Mouse (Mus musculus): ENCODE data around the gene 1500009C09Rik. TPM values are rescaled to one million over a fixed set of nuclear protein-coding genes. Genes with fewer than 3 reads are reported as not detected.

1500009C09Rik gene
- polyA plus RNA-seq, 1 experiment = 0.06 TPM

DNA sequence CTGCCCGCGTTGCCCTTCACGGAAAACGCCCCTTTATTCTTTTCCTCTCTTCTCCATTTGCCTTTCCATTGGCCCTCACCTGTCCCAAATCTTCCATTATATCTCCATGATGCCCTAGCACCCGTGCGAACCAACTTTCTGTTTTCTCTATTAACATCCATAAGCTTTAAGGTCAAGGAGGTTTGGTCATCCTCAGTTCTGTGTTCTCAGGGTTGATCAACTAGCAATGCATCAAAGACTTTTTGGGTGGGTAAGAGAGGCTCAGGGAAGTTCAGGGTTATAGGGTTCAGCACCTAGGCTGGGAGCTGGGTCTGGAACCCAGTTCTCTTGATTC lies 22.4 kb downstream of the 1500009C09Rik start, which contains the start of gene Sept3:
TSS of gene Sept3 (plus strand) at position 301 of the 334 bp plus-strand sequence.
- TF ChIP-seq GATA1 (IDR thresholded peaks at IDR 0.05; ENCODE audit: borderline replicate concordance, low read length) = no peak
- no peak for TF ChIP-seq FLI1 (IDR thresholded peaks at IDR 0.05; ENCODE audit: low read length)
- Histone ChIP-seq H3K4me3 (replicated peaks) (peak within 1 kb of the TSS; percentile 87), H3K9me3 (no peaks in the 10 kb centered on the region), H3K27me3 (replicated peaks) (peaks cover 92% of the 10 kb centered on the region), H3K36me3 (replicated peaks; ENCODE audit: low read length) (no peaks in the 10 kb centered on the region), H3K4me1 (peaks cover 35% of the 10 kb centered on the region)

DNA sequence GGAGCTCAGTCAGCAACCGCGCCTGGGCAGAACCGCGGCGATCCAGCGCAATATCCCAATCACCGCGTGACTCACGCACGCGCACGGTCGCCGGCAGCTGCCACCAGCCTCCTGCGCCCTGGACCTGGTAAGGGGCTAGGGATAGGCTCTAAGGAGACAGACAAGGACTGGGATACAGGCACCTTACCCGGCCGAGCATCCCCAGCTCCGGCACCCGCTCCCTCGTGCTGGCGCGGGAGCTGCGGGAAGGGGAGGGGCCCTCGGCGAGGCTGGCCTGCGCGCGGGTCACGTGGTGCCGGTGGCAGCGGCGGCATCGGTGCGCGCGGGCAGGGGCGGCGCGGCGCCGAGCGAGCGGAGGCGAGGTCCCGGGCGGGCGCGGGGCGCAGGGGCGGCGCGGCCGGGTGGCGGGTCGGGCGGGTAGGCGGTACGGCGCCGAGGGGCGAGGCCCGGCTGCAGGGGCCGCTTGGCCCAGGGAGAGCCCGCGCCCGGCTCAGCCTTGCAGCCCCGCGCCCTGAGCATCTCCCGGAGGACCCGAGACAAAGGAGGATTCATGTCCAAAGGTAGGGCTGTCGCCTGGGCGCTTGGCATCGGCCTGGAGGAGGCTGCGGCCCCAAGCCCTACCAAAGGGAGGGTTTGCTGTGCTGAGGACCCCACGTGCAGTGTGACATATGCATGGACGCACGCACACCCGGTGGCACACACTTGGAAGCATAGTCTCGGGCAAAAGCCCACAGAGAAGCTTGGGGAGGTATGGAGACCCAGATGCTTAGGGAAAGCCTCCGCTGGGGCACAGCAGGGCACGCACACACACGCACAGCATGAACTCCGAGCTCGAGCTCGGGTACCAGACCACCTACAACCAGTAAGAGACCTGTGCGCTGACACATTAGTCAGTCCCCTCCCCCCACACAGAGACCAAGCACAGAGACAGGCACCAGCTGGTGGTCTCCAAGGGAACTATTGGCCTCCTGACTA lies 23.0 kb downstream of the 1500009C09Rik start:
- Histone ChIP-seq H3K4me1 (peaks cover 35% of the 10 kb centered on the region), H3K36me3 (replicated peaks; ENCODE audit: low read length) (no peaks in the 10 kb centered on the region), H3K4me3 (replicated peaks) (peak overlapping the region; percentile 87), H3K9me3 (no peaks in the 10 kb centered on the region), H3K27me3 (replicated peaks) (peaks cover 91% of the 10 kb centered on the region)
- TF ChIP-seq GATA1 (IDR thresholded peaks at IDR 0.05; ENCODE audit: borderline replicate concordance, low read length) (no peak), FLI1 (IDR thresholded peaks at IDR 0.05; ENCODE audit: low read length) (no peak)

DNA sequence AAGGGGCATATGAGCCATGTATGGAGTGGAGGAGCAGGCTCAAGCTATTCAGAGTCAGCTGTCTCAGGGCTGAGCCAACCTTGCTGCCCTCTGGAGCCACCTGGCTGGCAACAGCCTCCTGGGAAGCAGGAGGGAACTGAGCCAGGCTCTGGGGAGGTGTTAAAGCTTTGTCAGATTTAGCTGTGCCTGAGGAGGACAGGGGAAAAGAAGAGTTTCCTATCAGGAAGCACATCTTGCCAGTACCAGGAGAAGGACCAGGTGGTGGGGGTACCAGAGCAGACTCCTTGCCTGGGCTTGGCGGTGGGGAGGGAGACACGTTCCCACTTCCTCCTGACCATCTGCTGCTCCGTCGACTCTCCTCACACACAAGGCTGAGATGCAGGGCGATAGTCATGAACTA lies 25.4 kb downstream of the 1500009C09Rik start:
- H3K27me3 ChIP-seq (replicated peaks) = peaks cover 75% of the 10 kb centered on the region
- peaks cover 29% of the 10 kb centered on the region for H3K4me1 ChIP-seq
- H3K4me3 ChIP-seq (replicated peaks) = no peak overlapping the region

DNA sequence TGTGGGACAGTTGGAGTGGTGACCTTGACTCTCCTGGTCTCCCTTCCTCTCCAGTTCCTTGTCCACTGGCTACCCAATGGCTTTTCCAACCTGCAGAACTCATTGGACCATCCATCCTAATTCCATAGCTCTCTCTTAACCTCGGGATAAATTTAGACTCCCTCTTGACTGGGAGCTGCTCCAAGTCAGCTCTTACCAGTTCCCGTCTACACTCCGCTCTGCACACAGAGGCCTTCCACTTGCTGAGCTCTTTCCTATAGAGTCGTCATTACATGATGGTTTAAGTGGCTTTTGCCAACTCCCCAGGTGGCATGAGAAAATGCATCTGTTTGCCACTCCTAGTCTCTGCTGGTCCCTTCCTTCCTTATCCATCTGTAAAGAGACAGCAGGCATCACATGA lies 28.4 kb downstream of the 1500009C09Rik start:
- TF ChIP-seq GATA1 (IDR thresholded peaks at IDR 0.05; ENCODE audit: borderline replicate concordance, low read length) (no peak), FLI1 (IDR thresholded peaks at IDR 0.05; ENCODE audit: low read length) (no peak)
- Histone ChIP-seq H3K4me3 (replicated peaks) (no peak overlapping the region), H3K4me1 (peaks cover 37% of the 10 kb centered on the region), H3K27me3 (replicated peaks) (peaks cover 62% of the 10 kb centered on the region), H3K36me3 (replicated peaks; ENCODE audit: low read length) (no peaks in the 10 kb centered on the region), H3K9me3 (no peaks in the 10 kb centered on the region)

More for the DNA sequence above, 25.4 kb downstream of the 1500009C09Rik start:
- Histone ChIP-seq H3K36me3 (replicated peaks; ENCODE audit: low read length) (no peaks in the 10 kb centered on the region), H3K9me3 (no peaks in the 10 kb centered on the region)
- TF ChIP-seq FLI1 (IDR thresholded peaks at IDR 0.05; ENCODE audit: low read length) = no peak
- TF ChIP-seq GATA1 (IDR thresholded peaks at IDR 0.05; ENCODE audit: borderline replicate concordance, low read length) = no peak

DNA sequence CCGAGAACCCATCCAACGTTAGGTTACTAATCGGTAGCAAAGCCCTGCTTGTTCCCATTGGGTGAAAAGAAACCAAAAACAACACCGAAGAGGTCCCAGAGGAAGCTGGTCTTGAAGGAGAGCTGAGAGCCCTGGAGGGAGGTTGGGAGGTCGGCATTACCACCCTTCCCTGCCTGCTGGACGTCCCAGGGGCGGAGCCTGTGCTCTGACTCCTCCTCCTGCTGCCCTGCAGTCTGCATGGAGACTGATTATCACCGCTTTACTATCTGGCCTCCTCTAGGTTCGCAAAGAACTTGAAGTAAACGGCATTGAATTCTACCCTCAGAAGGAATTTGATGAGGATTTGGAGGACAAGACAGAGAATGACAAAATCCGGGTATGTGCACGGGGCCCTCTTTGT lies 34.0 kb downstream of the 1500009C09Rik start:
- Histone ChIP-seq H3K4me1 (peaks cover 36% of the 10 kb centered on the region), H3K36me3 (replicated peaks; ENCODE audit: low read length) (no peaks in the 10 kb centered on the region), H3K9me3 (no peaks in the 10 kb centered on the region), H3K27me3 (replicated peaks) (peaks cover 23% of the 10 kb centered on the region), H3K4me3 (replicated peaks) (peak overlapping the region; percentile 72)
- TF ChIP-seq GATA1 (IDR thresholded peaks at IDR 0.05; ENCODE audit: borderline replicate concordance, low read length) = no peak
- no peak for TF ChIP-seq FLI1 (IDR thresholded peaks at IDR 0.05; ENCODE audit: low read length)

DNA sequence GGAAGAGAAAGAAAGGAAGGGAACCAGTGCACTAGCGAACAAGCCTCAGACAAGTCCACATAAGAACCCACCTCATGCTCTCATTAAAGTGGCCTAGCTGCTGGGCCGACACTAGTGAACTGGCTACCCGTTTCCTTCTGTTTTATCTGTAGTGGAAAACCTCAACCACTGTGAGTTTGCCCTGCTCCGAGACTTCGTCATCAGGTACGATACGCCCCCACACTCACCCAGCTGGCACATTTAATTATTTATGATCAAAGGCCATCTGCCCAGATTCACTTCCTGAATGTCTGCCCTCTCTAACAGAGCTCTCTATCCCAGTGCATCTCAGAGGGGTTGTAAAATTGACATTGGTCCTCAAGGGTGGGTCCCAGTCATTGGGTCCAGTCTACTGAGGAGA lies 38.1 kb downstream of the 1500009C09Rik start:
- no peak for TF ChIP-seq GATA1 (IDR thresholded peaks at IDR 0.05; ENCODE audit: borderline replicate concordance, low read length)
- Histone ChIP-seq H3K27me3 (replicated peaks) (peaks cover 32% of the 10 kb centered on the region), H3K4me1 (peaks cover 29% of the 10 kb centered on the region), H3K4me3 (replicated peaks) (no peak overlapping the region), H3K36me3 (replicated peaks; ENCODE audit: low read length) (no peaks in the 10 kb centered on the region), H3K9me3 (no peaks in the 10 kb centered on the region)

DNA sequence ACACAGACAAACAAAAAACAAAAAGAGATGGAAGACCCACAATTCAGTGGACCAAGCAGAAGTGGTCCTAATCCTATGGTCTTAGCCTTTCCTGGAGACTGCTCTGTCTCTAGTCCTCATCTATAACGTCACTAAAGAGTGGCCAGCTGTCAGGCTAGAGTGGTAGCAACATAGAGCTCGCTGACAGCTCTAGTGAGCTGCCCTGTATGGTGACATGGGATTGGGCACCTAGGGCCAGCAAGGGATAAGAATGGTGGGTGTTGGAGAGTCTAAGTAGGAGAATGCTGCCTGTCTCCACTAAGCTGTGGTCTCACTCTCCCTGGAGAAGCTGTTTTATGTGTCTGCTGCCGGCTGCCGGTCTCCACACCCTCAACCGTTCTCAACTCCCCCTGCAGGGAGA lies 40.7 kb downstream of the 1500009C09Rik start:
- Histone ChIP-seq H3K36me3 (replicated peaks; ENCODE audit: low read length) (no peaks in the 10 kb centered on the region), H3K27me3 (replicated peaks) (peaks cover 31% of the 10 kb centered on the region), H3K4me3 (replicated peaks) (no peak overlapping the region), H3K4me1 (peaks cover 18% of the 10 kb centered on the region), H3K9me3 (no peaks in the 10 kb centered on the region)
- no peak for TF ChIP-seq FLI1 (IDR thresholded peaks at IDR 0.05; ENCODE audit: low read length)

DNA sequence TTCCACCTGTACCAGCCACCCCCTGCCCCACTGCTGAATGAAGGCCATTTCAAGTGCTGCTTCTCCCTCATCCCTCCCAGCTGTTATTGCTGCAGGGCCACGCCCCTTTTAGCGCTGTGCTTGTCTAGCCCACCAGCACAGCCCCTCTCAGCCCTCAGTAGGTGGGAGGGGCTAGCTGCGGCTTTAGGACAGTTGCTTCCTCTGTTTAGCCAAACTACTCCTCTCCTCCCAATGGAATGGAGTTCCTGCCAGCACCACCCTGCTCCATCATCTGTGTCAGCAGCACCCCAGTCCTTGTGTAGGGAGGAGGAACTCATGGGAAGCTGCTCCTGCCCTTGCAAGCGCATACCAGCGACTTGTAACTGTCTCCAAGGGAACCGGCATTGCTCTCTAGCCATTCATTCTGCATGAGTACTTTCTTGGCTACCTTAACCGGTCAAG lies 41.1 kb downstream of the 1500009C09Rik start:
- no peaks in the 10 kb centered on the region for H3K36me3 ChIP-seq (replicated peaks; ENCODE audit: low read length)
- peak overlapping the region; percentile 70 for H3K4me3 ChIP-seq (replicated peaks)
- H3K27me3 ChIP-seq (replicated peaks) = peaks cover 31% of the 10 kb centered on the region
- no peak for TF ChIP-seq FLI1 (IDR thresholded peaks at IDR 0.05; ENCODE audit: low read length)
- TF ChIP-seq GATA1 (IDR thresholded peaks at IDR 0.05; ENCODE audit: borderline replicate concordance, low read length) = no peak
- peaks cover 18% of the 10 kb centered on the region for H3K4me1 ChIP-seq
- no peaks in the 10 kb centered on the region for H3K9me3 ChIP-seq

DNA sequence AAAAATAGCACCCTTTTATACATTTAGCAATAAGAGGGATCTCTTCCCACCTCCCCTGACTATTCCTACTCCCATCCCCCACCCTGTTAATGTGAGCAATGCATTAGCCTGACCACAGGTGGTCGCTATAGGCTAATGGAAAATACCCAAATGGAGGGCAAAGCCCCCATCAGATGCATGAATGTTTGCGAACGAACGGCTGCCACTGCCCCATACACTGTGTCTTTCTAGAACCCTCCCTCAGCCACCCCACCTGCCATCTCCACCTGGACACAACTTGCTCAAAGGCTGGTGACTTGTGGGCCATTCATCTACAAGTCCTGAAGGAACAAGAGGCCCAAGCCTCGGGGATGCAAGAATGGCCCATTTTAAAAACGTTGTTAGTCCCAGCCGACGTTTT lies 41.9 kb downstream of the 1500009C09Rik start:
- H3K4me3 ChIP-seq (replicated peaks) = no peak overlapping the region
- H3K9me3 ChIP-seq = peaks cover 7% of the 10 kb centered on the region; the same call in 1 of the 2 replicates
- no peaks in the 10 kb centered on the region for H3K36me3 ChIP-seq (replicated peaks; ENCODE audit: low read length)
- peaks cover 31% of the 10 kb centered on the region for H3K27me3 ChIP-seq (replicated peaks)
- no peak for TF ChIP-seq GATA1 (IDR thresholded peaks at IDR 0.05; ENCODE audit: borderline replicate concordance, low read length)
- no peak for TF ChIP-seq FLI1 (IDR thresholded peaks at IDR 0.05; ENCODE audit: low read length)
- peaks cover 18% of the 10 kb centered on the region for H3K4me1 ChIP-seq
